Mouse (Mus musculus): ENCODE results near the gene Wdr45b. TPM values are rescaled to one million over a fixed set of nuclear protein-coding genes. Genes with fewer than 3 reads are reported as not detected.
"Not testable (repeated sequence)": the region's sequence is repeated elsewhere in the genome, so short reads cannot be mapped to it uniquely, and the experiment has no call there.

The Wdr45b gene
- polyA plus RNA-seq, 1 experiment from 2014 or later = 99.2 TPM

DNA sequence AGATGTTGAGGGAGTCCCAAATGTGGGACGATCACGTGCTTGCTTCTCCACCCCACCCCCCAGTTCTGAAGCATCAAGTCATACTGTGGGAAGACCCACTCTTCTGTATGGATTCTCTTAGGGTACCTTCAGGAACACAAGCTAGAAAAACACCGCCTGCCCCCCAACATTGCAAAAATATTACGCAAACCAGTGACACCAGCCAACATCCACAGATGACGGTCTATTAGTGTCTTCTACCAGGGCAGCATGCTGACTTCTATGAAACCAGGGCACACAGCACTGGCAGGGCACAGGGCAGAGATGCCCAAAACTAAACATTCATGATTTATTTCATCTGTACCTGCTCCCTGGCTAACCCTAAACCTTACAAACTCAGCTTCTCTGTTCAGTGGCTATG lies 27.6 kb downstream of the Wdr45b start:
- ATAC-seq (ENCODE audit: insufficient number of reproducible peaks, low FRiP score, low TSS enrichment, low read depth) = no peak
- Histone ChIP-seq H3K27ac (replicated peaks) (no peak overlapping the region), H3K36me3 (peaks cover 50% of the 10 kb centered on the region), H3K9me3 (replicated peaks) (no peaks in the 10 kb centered on the region), H3K4me3 (replicated peaks) (no peak overlapping the region), H3K4me2 (replicated peaks) (no peak overlapping the region), H3K9ac (no peak overlapping the region), H3K27me3 (no peaks in the 10 kb centered on the region), H3K4me1 (no peaks in the 10 kb centered on the region)
- 96% methylated on average over 5 of the region's 5 CpGs for WGBS

DNA sequence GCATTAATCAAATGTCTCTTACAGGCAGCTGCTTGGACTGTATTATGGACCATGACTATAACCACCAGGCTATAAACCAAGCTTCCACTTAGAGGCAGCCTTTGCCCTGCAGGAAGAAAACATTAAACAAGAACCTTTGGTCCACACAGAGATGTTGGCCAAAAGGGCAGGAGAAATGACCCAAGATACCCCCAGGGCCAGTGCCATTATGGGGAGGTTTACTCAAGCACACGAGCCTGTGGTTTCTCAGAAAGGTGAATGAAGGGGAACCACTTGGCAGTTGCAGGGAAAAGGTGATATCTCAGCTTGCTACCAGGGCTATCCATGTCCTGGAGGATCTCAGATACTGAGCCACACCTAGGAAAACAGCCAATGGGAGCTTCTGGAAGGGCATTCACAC lies 28.2 kb downstream of the Wdr45b start:
- Histone ChIP-seq H3K9ac (no peak overlapping the region), H3K36me3 (peaks cover 48% of the 10 kb centered on the region), H3K27ac (replicated peaks) (no peak overlapping the region), H3K4me1 (no peaks in the 10 kb centered on the region), H3K4me2 (replicated peaks) (no peak overlapping the region), H3K4me3 (replicated peaks) (no peak overlapping the region), H3K9me3 (replicated peaks) (peaks cover 2% of the 10 kb centered on the region; the same call in 1 of the 2 replicates), H3K27me3 (no peaks in the 10 kb centered on the region)
- 76% methylated on average over 1 of the region's 1 CpGs for WGBS
- no peak for ATAC-seq (ENCODE audit: insufficient number of reproducible peaks, low FRiP score, low TSS enrichment, low read depth)

DNA sequence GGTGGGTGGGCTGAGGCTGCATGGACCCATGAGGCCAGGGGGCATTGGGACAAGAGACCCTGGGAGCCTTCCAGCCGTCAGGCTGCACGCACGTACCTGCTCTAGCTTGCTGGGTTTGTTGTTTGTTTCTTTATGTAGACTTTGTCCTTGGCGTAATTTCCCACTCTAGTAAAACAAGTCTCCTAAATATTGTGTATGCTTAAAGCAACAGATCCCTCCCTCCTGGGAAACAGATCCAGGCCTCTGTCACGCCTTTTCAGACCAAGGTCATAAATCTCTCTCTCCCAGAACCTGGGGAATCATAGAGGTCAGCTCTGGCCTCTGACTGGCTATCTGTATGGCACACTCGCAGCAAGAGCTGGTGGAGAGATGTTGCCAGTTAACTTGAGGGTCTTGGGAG lies 46.5 kb downstream of the Wdr45b start:
- ATAC-seq (ENCODE audit: insufficient number of reproducible peaks, low FRiP score, low TSS enrichment, low read depth); H3K27me3 ChIP-seq; H3K4me3 ChIP-seq (replicated peaks); H3K4me2 ChIP-seq (replicated peaks); H3K4me1 ChIP-seq; H3K9ac ChIP-seq; H3K27ac ChIP-seq (replicated peaks); H3K9me3 ChIP-seq (replicated peaks): not testable (repeated sequence)
- peaks cover 71% of the 10 kb centered on the region for H3K36me3 ChIP-seq
- WGBS = 95% methylated on average over 6 of the region's 6 CpGs

DNA sequence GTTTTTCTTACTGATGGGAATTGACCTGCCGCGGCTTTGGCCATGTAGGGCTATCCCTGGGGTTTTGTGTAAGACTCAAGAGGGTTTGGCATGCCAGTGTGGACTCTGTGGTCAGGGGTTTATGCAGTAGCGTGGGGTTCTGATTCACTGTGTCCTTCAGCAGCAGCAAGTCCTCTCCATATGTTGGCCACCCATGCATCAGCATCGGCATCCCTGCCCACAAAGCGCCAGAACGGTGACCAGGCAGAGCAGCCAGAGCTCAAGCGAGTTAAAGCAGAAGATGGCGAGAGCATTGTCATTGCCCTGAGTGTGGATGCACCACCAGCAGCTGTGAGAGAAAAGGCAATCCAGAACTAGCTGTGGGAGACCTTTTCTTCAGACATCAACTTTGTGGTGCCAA lies 47.6 kb downstream of the Wdr45b start:
- WGBS = 93% methylated on average over 8 of the region's 8 CpGs
- Histone ChIP-seq H3K9me3 (replicated peaks) (0 out of 2 replicates have a peak, but pooled peaks cover 8% of the 10 kb centered on the region), H3K36me3 (peaks cover 82% of the 10 kb centered on the region), H3K4me2 (replicated peaks) (no peak overlapping the region), H3K27me3 (no peaks in the 10 kb centered on the region), H3K4me3 (replicated peaks) (no peak overlapping the region), H3K27ac (replicated peaks) (no peak overlapping the region), H3K9ac (no peak overlapping the region), H3K4me1 (no peaks in the 10 kb centered on the region)
- ATAC-seq (ENCODE audit: insufficient number of reproducible peaks, low FRiP score, low TSS enrichment, low read depth) = no peak

DNA sequence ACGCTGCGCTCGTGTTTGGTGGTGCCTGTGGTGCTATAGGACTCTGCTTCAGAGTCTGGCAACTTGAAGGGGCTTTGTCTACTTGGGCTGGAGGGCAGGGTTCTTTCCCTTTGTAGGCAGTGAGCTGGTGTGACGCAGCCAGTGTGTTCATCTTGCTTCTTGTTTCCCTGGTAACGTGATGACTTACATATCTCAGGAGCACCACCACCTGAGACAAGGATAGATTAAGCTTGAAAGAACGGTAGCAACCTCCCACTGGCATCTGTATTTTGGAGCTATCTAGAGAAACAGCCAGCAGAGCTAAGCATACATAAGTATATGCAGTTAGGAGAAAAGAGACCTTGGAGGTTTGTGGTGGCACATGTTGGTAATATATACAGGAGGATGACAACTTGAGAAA lies 48.9 kb downstream of the Wdr45b start:
- no peak for ATAC-seq (ENCODE audit: insufficient number of reproducible peaks, low FRiP score, low TSS enrichment, low read depth)
- no peak overlapping the region for H3K27ac ChIP-seq (replicated peaks)

DNA sequence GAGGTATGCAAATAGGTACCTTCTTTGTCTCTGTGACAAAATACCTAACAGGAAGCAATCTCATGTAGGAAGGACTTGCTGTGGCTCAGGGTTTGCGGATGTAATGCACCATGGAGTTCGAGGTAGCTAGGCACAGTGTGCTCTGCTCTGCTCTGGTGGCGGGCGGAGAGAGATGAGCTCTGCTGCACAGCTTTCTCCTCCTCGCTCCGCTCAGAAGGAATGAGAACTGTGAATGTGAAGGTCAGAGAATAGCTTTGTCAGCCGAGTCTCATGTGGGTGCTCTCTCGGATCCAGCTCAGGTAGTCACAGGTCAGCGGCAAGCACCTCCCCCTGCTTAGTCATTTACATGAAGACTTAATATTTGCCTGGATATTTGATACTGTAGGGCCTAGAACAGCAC lies 54.0 kb downstream of the Wdr45b start:
- H3K27me3 ChIP-seq = no peaks in the 10 kb centered on the region
- no peaks in the 10 kb centered on the region for H3K9me3 ChIP-seq (replicated peaks)
- H3K27ac ChIP-seq (replicated peaks) = no peak overlapping the region
- H3K4me3 ChIP-seq (replicated peaks) = no peak overlapping the region
- H3K4me2 ChIP-seq (replicated peaks) = no peak overlapping the region
- no peak for ATAC-seq (ENCODE audit: insufficient number of reproducible peaks, low FRiP score, low TSS enrichment, low read depth)
- H3K36me3 ChIP-seq = peaks cover 84% of the 10 kb centered on the region
- 93% methylated on average over 9 of the region's 9 CpGs for WGBS
- H3K9ac ChIP-seq = no peak overlapping the region
- H3K4me1 ChIP-seq = no peaks in the 10 kb centered on the region

More for the DNA sequence above, 48.9 kb downstream of the Wdr45b start:
- H3K4me1 ChIP-seq = no peaks in the 10 kb centered on the region
- H3K4me3 ChIP-seq (replicated peaks) = no peak overlapping the region
- H3K4me2 ChIP-seq (replicated peaks) = no peak overlapping the region
- 94% methylated on average over 6 of the region's 6 CpGs for WGBS
- 0 out of 2 replicates have a peak, but pooled peaks cover 4% of the 10 kb centered on the region for H3K9me3 ChIP-seq (replicated peaks)
- peaks cover 84% of the 10 kb centered on the region for H3K36me3 ChIP-seq
- no peak overlapping the region for H3K9ac ChIP-seq
- H3K27me3 ChIP-seq = no peaks in the 10 kb centered on the region

DNA sequence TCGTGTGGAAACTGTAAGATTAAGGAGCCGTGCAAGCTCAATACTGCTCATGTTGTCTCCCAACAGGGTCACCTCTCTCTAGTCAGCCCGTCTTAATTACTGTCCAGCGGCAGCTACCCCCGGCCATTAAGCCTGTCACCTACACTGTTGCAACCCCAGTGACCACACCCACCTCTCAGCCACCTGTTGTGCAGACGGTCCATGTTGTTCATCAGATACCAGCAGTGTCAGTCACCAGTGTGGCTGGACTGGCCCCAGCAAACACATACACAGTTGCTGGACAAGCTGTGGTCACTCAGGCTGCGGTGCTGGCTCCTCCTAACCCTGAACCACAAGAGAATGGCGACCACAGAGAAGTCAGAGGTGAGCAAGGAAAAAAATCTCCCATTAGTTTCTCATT lies 55.8 kb downstream of the Wdr45b start:
- 84% methylated on average over 8 of the region's 8 CpGs for WGBS
- ATAC-seq (ENCODE audit: insufficient number of reproducible peaks, low FRiP score, low TSS enrichment, low read depth) = no peak; the same call in 1 of the 2 replicates
- peaks cover 73% of the 10 kb centered on the region for H3K36me3 ChIP-seq

DNA sequence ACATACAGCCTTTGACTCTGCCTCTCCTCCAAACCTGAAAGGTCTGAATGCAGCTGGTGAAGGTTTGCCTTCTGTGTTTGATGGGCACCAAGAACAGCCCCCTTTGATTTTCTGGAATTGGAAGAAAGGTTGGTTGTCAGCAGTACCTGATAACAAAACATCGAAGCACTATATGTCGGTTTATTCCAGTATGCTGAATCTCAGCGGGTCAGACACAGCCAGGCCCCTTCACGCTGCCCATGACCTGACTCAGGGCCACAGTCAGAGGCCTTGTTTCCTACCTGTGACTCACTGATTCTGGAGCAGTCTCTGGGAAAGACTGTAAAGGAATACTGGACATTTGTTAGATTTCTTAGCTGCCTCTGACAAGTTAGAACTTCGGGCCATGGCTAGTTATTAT lies 59.5 kb downstream of the Wdr45b start:
- H3K9ac ChIP-seq = no peak overlapping the region
- no peaks in the 10 kb centered on the region for H3K4me1 ChIP-seq
- no peak overlapping the region for H3K27ac ChIP-seq (replicated peaks)
- 95% methylated on average over 5 of the region's 5 CpGs for WGBS
- no peak overlapping the region for H3K4me3 ChIP-seq (replicated peaks)
- peaks cover 68% of the 10 kb centered on the region for H3K36me3 ChIP-seq
- H3K27me3 ChIP-seq = no peaks in the 10 kb centered on the region
- H3K9me3 ChIP-seq (replicated peaks) = no peaks in the 10 kb centered on the region
- H3K4me2 ChIP-seq (replicated peaks) = no peak overlapping the region
- no peak for ATAC-seq (ENCODE audit: insufficient number of reproducible peaks, low FRiP score, low TSS enrichment, low read depth)

More for the DNA sequence above, 55.8 kb downstream of the Wdr45b start:
- Histone ChIP-seq H3K4me3 (replicated peaks) (no peak overlapping the region), H3K9ac (no peak overlapping the region), H3K4me2 (replicated peaks) (no peak overlapping the region), H3K27me3 (no peaks in the 10 kb centered on the region), H3K9me3 (replicated peaks) (no peaks in the 10 kb centered on the region), H3K4me1 (no peaks in the 10 kb centered on the region), H3K27ac (replicated peaks) (no peak overlapping the region)

DNA sequence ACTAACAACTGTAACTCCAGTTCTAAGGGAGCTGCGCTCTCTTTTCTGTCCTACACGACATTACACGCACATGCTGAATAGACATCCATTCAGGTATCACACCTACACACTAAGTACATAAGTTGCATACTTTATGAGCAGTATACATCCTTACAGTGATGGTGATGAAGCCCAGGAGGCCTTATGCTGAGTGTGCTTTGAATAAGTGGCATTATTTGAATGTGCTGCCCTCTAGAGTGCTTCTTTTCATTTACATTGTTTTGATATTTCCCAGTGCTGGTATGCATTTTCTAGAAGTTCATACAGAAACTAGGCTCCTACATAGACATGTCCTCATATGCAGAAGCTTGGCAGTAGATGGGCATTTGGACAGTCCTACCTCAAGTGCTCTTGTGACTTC lies 64.4 kb downstream of the Wdr45b start:
- Histone ChIP-seq H3K9ac (no peak overlapping the region), H3K4me2 (replicated peaks) (no peak overlapping the region), H3K9me3 (replicated peaks) (no peaks in the 10 kb centered on the region), H3K4me3 (replicated peaks) (no peak overlapping the region), H3K27me3 (no peaks in the 10 kb centered on the region), H3K27ac (replicated peaks) (no peak overlapping the region), H3K36me3 (peaks cover 69% of the 10 kb centered on the region), H3K4me1 (no peaks in the 10 kb centered on the region)
- WGBS = 88% methylated on average over 3 of the region's 3 CpGs
- no peak for ATAC-seq (ENCODE audit: insufficient number of reproducible peaks, low FRiP score, low TSS enrichment, low read depth)

DNA sequence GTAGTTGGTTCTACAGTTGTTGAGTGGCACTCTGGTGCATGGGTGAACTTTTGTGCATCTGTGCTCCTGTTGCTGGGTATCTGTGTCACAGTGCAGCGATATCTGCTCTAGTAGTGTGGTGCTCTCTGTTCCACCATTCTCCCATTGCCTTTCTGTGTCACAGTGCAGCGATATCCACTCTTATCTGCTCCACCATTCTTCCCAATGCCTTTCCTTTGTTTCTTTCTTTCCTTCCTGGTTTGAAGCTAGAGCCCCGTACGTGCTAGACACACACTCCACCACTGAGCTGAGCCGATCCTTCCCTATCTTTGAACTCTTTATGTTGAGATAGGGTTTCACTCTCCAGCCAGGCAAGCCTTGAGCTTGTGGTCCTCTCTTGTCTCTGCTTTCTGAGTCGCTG lies 71.3 kb downstream of the Wdr45b start:
- no peaks in the 10 kb centered on the region for H3K27me3 ChIP-seq
- ATAC-seq (ENCODE audit: insufficient number of reproducible peaks, low FRiP score, low TSS enrichment, low read depth) = no peak
- H3K36me3 ChIP-seq = peaks cover 26% of the 10 kb centered on the region
- H3K9ac ChIP-seq = no peak overlapping the region
- H3K9me3 ChIP-seq (replicated peaks) = no peaks in the 10 kb centered on the region
- H3K27ac ChIP-seq (replicated peaks) = no peak overlapping the region
- no peaks in the 10 kb centered on the region for H3K4me1 ChIP-seq
- no peak overlapping the region for H3K4me2 ChIP-seq (replicated peaks)
- WGBS = 85% methylated on average over 6 of the region's 6 CpGs
- no peak overlapping the region for H3K4me3 ChIP-seq (replicated peaks)

DNA sequence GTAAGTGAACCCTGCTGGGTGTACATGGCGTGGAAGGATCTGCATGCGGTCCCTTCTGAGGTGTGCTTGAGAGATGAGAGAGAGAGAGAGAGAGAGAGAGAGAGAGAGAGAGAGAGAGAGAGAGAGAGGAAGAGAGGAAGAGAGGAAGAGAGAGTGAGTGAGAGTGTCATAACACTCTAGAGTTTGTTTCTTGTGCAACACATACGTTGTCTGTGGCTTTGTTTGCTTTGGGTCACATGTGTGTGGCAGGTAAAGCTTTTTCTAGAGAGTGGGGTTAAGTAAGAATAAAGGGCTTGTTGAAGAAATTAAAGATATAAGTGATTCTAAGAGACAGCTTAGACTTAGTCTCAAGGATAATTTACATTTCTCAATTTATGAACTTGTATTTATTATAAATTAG lies 76.2 kb downstream of the Wdr45b start:
- 89% methylated on average over 3 of the region's 3 CpGs for WGBS
- H3K4me1 ChIP-seq = no peaks in the 10 kb centered on the region

DNA sequence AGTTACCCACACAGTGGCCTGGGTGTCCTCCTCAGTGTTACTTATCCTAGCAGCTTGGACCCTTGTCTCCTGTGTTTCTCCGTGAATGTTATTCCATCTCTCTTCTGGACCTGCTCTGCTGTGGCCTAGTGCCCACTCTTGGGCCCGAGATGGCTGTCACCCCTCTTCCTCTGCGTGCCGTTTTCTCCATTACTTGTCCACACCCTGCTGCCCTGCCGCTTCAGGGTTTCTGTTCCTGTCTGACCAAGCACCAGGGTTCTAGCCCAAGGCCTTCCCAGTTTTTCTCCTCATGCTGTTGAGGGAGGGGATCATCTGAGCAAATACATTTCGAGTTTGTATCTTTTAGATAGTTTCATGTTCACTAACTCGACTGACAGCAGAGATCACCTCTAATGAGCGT lies 76.7 kb downstream of the Wdr45b start:
- 0 out of 2 replicates have a peak, but pooled peaks cover 7% of the 10 kb centered on the region for H3K36me3 ChIP-seq
- H3K27me3 ChIP-seq = no peaks in the 10 kb centered on the region
- H3K9me3 ChIP-seq (replicated peaks) = no peaks in the 10 kb centered on the region
- H3K9ac ChIP-seq = no peak overlapping the region
- 87% methylated on average over 8 of the region's 8 CpGs for WGBS
- H3K4me1 ChIP-seq = no peaks in the 10 kb centered on the region
- no peak overlapping the region for H3K4me2 ChIP-seq (replicated peaks)
- H3K27ac ChIP-seq (replicated peaks) = no peak overlapping the region
- no peak for ATAC-seq (ENCODE audit: insufficient number of reproducible peaks, low FRiP score, low TSS enrichment, low read depth)
- H3K4me3 ChIP-seq (replicated peaks) = no peak overlapping the region

More for the DNA sequence above, 76.2 kb downstream of the Wdr45b start:
- Histone ChIP-seq H3K36me3 (0 out of 2 replicates have a peak, but pooled peaks cover 6% of the 10 kb centered on the region), H3K27ac (replicated peaks) (no peak overlapping the region), H3K4me2 (replicated peaks) (no peak overlapping the region), H3K4me3 (replicated peaks) (no peak overlapping the region), H3K9ac (no peak overlapping the region), H3K27me3 (no peaks in the 10 kb centered on the region), H3K9me3 (replicated peaks) (no peaks in the 10 kb centered on the region)
- no peak for ATAC-seq (ENCODE audit: insufficient number of reproducible peaks, low FRiP score, low TSS enrichment, low read depth)
